Mouse (Mus musculus): ENCODE measurements around the gene Ccdc124.
A peak's percentile ranks its signal among the peaks of the same experiment; 100 is the strongest.
"Not testable (repeated sequence)": the region's sequence is repeated elsewhere in the genome, so short reads cannot be mapped to it uniquely, and the experiment has no call there.

The Ccdc124 gene

DNA sequence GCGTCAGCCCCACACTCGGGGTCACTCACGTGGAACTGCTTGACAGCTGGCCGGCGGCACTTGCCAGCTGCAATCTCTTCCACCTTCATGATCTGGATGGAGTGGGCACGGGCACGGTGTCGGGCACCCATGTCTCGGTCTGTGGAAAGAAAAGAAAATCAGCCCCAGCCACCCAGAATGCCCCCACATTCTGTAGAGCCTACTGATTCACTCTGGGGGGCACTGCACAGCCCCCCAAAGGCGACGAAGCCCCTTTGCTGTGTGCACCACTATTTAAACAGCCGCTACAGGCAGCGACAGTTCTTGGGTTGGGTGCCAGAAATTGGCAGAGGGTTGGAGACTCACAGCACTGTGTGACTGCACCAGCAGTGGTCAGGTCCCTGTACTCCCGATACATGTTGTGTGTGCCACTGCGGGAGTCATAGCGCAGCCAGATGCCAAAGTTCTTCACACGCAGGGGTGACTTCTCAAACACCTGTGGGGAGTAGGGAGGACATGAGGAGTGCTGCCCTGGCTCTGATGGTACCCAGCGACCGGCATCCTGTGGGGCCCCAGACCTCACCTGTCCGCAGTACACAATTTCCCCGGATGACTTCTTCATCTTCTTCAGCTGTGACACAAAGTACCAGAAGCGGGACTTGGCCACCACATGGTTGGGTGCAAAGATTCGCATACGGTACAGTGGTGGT is 22.0 kb upstream of the Ccdc124 start:
- not testable (repeated sequence) for DNase-seq (ENCODE audit: low spot score in 2 of 2)

GRCm38 (mm10) chr8:70894771-70895545 is 21.2 kb upstream of the Ccdc124 start:
- no peak for DNase-seq (ENCODE audit: low spot score in 2 of 2)

GRCm38 (mm10) chr8:70894385-70894720 is 20.6 kb upstream of the Ccdc124 start:
- DNase-seq (ENCODE audit: low spot score in 2 of 2): no peak

DNA sequence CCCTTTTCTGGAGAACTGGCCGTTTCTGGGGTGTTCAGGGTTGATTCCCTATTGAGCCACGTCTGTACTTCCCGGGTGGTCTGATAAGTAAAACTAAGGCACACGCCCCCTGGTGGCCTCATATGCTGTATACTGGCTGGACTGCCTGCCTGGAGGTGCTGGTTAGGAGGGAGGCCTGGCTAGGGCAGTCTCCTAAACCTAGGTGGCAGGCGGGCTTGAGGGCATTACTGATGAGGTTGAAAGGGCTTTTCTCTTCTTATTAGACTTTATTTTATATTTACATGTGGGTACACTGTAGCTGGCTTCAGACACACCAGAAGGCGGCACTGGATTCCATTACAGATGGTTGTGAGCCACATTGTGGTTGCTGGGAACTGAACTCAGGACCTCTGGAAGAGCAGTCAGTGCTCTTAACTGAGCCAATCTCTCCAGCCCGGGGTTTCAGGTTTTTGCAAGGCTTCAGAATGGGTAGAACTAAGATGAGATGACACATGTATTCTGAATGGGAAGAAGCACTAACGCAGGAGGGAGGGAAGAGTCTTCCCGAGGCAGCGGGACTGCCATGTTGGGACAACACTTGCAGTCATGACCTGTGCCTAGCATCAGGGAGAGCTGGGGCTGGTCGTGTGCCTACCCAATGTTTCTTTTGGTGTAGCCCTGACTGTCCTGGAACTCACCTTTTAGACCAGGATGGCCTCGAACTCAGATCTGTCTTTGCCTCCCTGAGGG is 20.1 kb upstream of the Ccdc124 start:
- DNase-seq (ENCODE audit: low spot score in 2 of 2): peak; percentile 65 to 79

GRCm38 (mm10) chr8:70892896-70893655 is 19.3 kb upstream of the Ccdc124 start:
- no peak for DNase-seq (ENCODE audit: low spot score in 2 of 2)

GRCm38 (mm10) chr8:70892022-70892895 is 18.5 kb upstream of the Ccdc124 start, which contains the start of gene Slc5a5:
Gene Slc5a5, minus strand, starts transcription at chr8:70892757.
- DNase-seq (ENCODE audit: low spot score in 2 of 2): no peak

DNA sequence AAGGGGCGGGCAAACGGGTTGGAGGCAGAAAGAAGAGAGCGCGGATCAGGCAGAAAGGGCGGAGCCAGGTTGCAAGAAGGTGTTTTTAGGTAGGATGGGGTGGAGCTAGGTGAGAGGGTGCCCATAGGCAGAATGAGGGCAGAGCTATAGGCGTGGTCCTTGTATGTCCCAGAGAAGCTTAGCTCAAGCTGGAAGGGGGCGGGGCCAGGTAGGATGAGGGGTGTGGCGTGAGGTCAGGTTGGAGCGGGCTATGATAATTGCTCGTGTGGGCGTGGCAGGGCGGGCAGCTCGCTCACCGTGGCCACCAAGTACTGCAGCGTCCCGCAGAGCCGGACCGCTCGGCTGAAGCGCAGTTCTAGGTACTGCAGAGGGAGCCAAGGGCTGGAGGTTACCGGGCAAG is 17.6 kb upstream of the Ccdc124 start:
- no peak for DNase-seq (ENCODE audit: low spot score in 2 of 2)

GRCm38 (mm10) chr8:70890656-70891055 is 16.9 kb upstream of the Ccdc124 start:
- no peak for DNase-seq (ENCODE audit: low spot score in 2 of 2)

GRCm38 (mm10) chr8:70887669-70888068 is 13.9 kb upstream of the Ccdc124 start:
- DNase-seq (ENCODE audit: low spot score in 2 of 2): peak in 1 of 2 experiments; percentile 50

- DNase-seq (ENCODE audit: low spot score in 2 of 2): no peak
Measured at GRCm38 (mm10) chr8:70885612-70886011, 11.9 kb upstream of the Ccdc124 start.

GRCm38 (mm10) chr8:70884683-70885082 is 10.9 kb upstream of the Ccdc124 start:
- DNase-seq (ENCODE audit: low spot score in 2 of 2): no peak

DNA sequence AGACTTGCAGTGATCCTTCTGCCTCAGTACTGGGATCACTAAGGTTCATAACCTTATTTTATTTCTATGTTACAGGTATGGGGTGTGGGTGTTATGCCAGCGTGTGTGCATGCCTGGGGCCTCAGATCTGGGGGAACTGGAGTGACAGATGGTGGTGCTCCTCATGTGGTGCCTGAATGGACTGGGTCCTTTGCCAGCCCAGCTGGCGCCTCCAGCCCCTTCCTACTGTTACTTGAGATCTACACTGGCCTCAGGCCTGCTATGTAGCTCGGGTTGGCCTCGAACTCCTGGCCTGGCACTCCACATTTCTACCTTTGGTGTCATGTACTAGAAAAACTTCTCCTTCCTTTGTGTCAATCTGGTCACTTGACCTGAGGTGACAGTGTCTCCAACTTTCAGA is 10.5 kb upstream of the Ccdc124 start:
- DNase-seq (ENCODE audit: low spot score in 2 of 2): no peak

- no peak for DNase-seq (ENCODE audit: low spot score in 2 of 2)
Measured at GRCm38 (mm10) chr8:70880546-70880945, 6.8 kb upstream of the Ccdc124 start.

DNA sequence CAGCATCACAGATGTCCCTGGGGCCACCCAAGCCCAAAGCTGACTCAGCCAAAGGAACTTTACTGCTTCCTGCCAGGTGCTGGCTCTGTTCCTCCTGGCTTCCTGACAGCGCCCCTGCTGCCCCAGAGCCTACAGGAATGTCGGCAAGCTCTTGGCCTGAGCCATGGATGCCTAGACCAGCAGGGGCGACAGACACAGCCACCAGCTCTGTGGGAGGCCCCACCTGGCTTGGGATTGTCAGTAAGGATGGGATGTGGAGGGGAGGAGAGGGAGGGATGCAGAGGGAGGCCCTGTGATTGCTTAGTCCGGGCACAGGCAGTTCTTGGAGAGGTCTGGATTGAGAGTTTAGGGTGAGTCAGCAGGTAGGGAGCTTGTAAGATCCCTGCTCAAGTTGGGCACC is 6.4 kb upstream of the Ccdc124 start:
- DNase-seq (ENCODE audit: low spot score in 2 of 2): no peak

- no peak for DNase-seq (ENCODE audit: low spot score in 2 of 2)
Measured at GRCm38 (mm10) chr8:70879500-70879899, 5.8 kb upstream of the Ccdc124 start.

GRCm38 (mm10) chr8:70878178-70878577 is 4.4 kb upstream of the Ccdc124 start:
- no peak for DNase-seq (ENCODE audit: low spot score in 2 of 2)

DNA sequence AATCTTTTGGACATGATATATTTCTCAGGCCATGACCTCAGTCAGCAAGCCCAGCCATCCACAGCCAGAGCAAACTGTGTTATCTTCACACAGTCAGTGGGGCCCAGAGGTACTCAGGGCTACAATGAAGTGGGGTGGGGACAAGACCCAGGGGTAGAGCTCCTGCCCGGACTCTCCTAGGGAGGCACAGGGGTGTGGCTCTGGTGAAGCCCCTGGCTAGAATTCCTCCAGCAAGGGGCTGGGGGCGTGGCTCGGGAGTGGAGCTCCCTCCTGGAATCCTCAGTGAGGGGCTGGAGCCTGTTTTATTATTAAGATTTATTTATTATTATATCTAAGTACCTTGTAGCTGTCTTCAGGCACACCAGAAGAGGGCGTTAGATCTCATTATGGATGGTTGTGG is 2.6 kb upstream of the Ccdc124 start:
- no peak for DNase-seq (ENCODE audit: low spot score in 2 of 2)

DNA sequence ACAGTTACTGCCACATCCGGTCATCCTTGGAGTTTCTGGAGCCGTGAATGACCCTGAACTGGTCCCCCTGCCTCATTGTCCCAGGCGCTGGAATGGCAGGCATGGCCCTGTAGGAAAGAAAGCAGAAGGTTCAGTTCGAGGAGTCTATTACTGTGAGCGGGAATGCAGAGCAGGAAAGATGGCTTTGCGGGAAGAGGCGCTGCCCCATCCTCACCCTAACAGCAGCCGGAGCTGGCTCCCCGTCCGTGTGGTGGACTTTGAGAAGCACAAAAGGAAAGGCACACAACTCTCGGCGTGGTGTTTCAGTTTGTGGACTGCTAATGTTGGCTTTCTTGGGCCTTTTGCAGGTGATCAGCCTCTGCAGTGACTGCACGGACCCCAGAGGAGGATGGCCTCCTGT is 706 bp upstream of the Ccdc124 start:
- no peak for DNase-seq (ENCODE audit: low spot score in 2 of 2)

DNA sequence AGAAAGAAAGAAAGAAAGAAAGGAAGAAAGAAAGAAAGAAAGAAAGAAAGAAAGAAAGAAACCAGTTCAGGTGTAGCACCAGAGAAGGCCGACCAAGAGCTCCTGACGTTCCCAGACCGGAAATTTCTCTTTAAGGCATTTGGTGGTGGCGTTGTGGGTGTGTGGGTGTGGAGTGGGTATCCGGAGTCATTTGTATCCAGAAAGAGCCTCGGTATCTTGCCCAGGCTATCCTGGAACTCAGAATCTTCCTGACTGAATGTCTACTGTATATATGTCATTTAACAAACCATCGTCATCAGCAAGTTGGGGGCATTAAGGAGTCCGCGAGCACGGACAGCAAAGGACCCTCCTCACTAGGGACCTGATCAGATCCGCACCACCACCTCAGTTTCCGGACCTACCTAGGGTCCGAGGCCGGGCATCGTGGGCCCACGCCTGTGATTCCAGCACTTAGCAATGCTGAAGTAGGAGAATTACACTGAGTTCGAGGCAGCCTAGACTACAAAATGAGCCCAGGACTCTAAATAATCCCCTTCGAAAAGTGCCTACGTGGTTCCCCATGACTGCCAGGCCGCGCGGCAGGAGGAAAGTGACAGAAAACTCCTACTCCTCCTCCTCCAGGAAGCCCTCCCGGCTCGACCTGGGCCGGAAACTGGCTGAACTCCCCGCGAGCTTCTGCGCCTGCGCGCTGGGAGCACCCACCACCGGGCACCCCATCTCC is 932 bp downstream of the Ccdc124 start:
- no peak for DNase-seq (ENCODE audit: low spot score in 2 of 2)

- no peak for DNase-seq (ENCODE audit: low spot score in 2 of 2)
Measured at GRCm38 (mm10) chr8:70871195-70871807, 2.4 kb downstream of the Ccdc124 start.
